Mouse (Mus musculus) ovary, postnatal 10 days (tissue): ENCODE data around the gene Shc4.

Experiments
- DNase-seq: peaks from one replicate; pipeline ENCODE4 v3.0.0; 2022; ENCODE audit warnings: low spot score

Gene Shc4

GRCm38 (mm10) chr2:125684559-125685440, 39.1 kb downstream of the Shc4 start:
- no peak for DNase-seq

- no peak for DNase-seq
These were observed 40.1 kb downstream of the Shc4 start for GRCm38 (mm10) chr2:125683895-125684294.

GRCm38 (mm10) chr2:125681811-125682210, 42.1 kb downstream of the Shc4 start:
- no peak for DNase-seq

GRCm38 (mm10) chr2:125672957-125673631, 50.9 kb downstream of the Shc4 start, which contains the start of gene Eid1:
TSS of gene Eid1 (plus strand) at chr2:125673095.
- DNase-seq = peak; percentile 66

- no peak for DNase-seq
These were observed 51.4 kb downstream of the Shc4 start for GRCm38 (mm10) chr2:125672568-125672956.

- DNase-seq = no peak
These were observed 53.1 kb downstream of the Shc4 start for GRCm38 (mm10) chr2:125670846-125671245.

GRCm38 (mm10) chr2:125667721-125668120, 56.2 kb downstream of the Shc4 start:
- no peak for DNase-seq

GRCm38 (mm10) chr2:125667184-125667583, 56.8 kb downstream of the Shc4 start:
- DNase-seq = no peak

GRCm38 (mm10) chr2:125666668-125667067, 57.3 kb downstream of the Shc4 start:
- DNase-seq = no peak

- no peak for DNase-seq
These were observed 58.0 kb downstream of the Shc4 start for GRCm38 (mm10) chr2:125665909-125666308.

GRCm38 (mm10) chr2:125665213-125665612, 58.7 kb downstream of the Shc4 start:
- DNase-seq = no peak

GRCm38 (mm10) chr2:125662517-125662916, 61.4 kb downstream of the Shc4 start:
- DNase-seq = no peak

GRCm38 (mm10) chr2:125661156-125661555, 62.8 kb downstream of the Shc4 start:
- no peak for DNase-seq

- no peak for DNase-seq
These were observed 63.3 kb downstream of the Shc4 start for GRCm38 (mm10) chr2:125660537-125661130.

GRCm38 (mm10) chr2:125659823-125660536, 64.0 kb downstream of the Shc4 start:
- DNase-seq = no peak

GRCm38 (mm10) chr2:125655391-125655790, 68.6 kb downstream of the Shc4 start:
- no peak for DNase-seq

- no peak for DNase-seq
These were observed 70.7 kb downstream of the Shc4 start for GRCm38 (mm10) chr2:125653286-125653685.

GRCm38 (mm10) chr2:125651563-125651962, 72.4 kb downstream of the Shc4 start:
- no peak for DNase-seq

GRCm38 (mm10) chr2:125650742-125651352, 73.1 kb downstream of the Shc4 start:
- no peak for DNase-seq

- DNase-seq = no peak
These were observed 73.9 kb downstream of the Shc4 start for GRCm38 (mm10) chr2:125650038-125650437.

GRCm38 (mm10) chr2:125644912-125645311, 79.0 kb downstream of the Shc4 start:
- no peak for DNase-seq

- no peak for DNase-seq
These were observed 86.6 kb downstream of the Shc4 start for GRCm38 (mm10) chr2:125637331-125637730.
